Mouse (Mus musculus) 416B (cell line): ENCODE data around the gene Foxi1.

ENCODE experiments used
- DNase-seq: peaks from one replicate; pipeline ENCODE4 v3.0.0; 2011; ENCODE audit warnings: low read depth

Gene Foxi1

GRCm38 (mm10) chr11:34158916-34159315 lies 49.0 kb downstream of the Foxi1 start:
- DNase-seq: no peak

- no peak for DNase-seq
Measured at GRCm38 (mm10) chr11:34155235-34155634, 52.7 kb downstream of the Foxi1 start.
